Mouse (Mus musculus) embryonic fibroblast, embryonic 13.5 days (primary cell): ENCODE results near the gene Kcnv2.

ENCODE experiments used
- CTCF ChIP-seq: IDR thresholded peaks from 2 replicates; pipeline ENCODE4 v1.5.1; 2011; ENCODE audit warnings: mild to moderate bottlenecking, control low read depth, low read length, moderate library complexity, borderline replicate concordance; ENCODE audit not compliant: insufficient read depth
- POLR2A ChIP-seq: IDR thresholded peaks from 2 replicates; pipeline ENCODE4 v1.6.1; 2011; ENCODE audit warnings: low read depth, mild to moderate bottlenecking, control low read depth, low read length, moderate library complexity

DNA sequence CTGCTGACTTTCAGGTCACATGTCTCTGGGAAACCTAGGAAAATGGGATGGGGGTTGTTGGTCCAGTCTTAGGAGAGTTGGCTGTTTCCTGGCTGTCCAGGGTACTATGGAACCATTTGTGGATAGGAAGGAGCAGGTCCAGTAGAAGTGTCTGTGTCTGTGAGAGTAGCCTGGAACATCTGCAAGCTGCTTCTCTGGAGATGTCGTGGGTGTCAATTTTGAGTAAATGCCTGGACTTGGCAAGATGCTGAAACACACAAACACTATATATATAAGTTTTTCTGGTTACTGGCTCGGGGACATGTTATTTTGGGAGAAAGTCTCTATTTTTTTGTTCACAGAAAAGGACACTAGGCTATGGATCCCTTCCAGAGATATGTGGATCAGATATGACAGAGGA is 49.0 kb upstream of the Kcnv2 start:
- no peak for TF ChIP-seq CTCF
- TF ChIP-seq POLR2A, result no peak
